Comparison of ENCODE assay signal across 8 mouse cellular contexts in genomic region chr2:148535562-148536180, GRCm38 (mm10).
A peak's percentile ranks its signal among the peaks of the same experiment; 100 is the strongest.
DNase-seq lines count a peak whose midpoint lies in the region; ATAC-seq lines count a peak whose summit lies in the region.

No protein-coding gene starts in this region.

- no peaks in the 10 kb centered on the region for H3K27me3 ChIP-seq in forebrain, embryonic 14.5 days (replicated peaks; ENCODE audit: control insufficient read depth, insufficient read depth, low read length)
- no peaks in the 10 kb centered on the region for H3K27me3 ChIP-seq in forebrain, embryonic 12.5 days

- H3K9me3 ChIP-seq in forebrain, embryonic 14.5 days (replicated peaks; ENCODE audit: control insufficient read depth, low read length) = no peaks in the 10 kb centered on the region
- no peaks in the 10 kb centered on the region for H3K9me3 ChIP-seq in forebrain, embryonic 12.5 days

- H3K4me3 ChIP-seq in forebrain, embryonic 14.5 days (ENCODE audit: low read depth, low read length) = no peak overlapping the region
- no peak overlapping the region for H3K4me3 ChIP-seq in forebrain, embryonic 12.5 days (replicated peaks)

- WGBS in forebrain, embryonic 14.5 days = 53% methylated on average over 5 of the region's 5 CpGs
- 51% methylated on average over 5 of the region's 5 CpGs for WGBS in forebrain, embryonic 12.5 days

- peak; percentile 6 for DNase-seq in forebrain, embryonic 14.5 days (ENCODE audit: low spot score)
- peak; percentile 34 for DNase-seq in urinary bladder, postnatal 14 days (ENCODE audit: low spot score)
- DNase-seq in urinary bladder, postnatal 10 days (ENCODE audit: low spot score) = no peak
- DNase-seq in kidney, postnatal 36 days = peak; percentile 58 to 78
- peak; percentile 8 for DNase-seq in mesoderm, embryonic 11.5 days (ENCODE audit: low read depth, low spot score)

- ATAC-seq in forebrain, embryonic 14.5 days = no peak
- no peak for ATAC-seq in forebrain, embryonic 12.5 days (ENCODE audit: low FRiP score)
- peak; percentile 68 for ATAC-seq in granulocyte monocyte progenitor cell, adult 5-6 weeks (replicated peaks; ENCODE audit: poor library complexity, severe bottlenecking)
- no peak for ATAC-seq in erythroid progenitor cell, adult 5-6 weeks (replicated peaks; ENCODE audit: low FRiP score, poor library complexity, severe bottlenecking)

- H3K36me3 ChIP-seq in forebrain, embryonic 14.5 days (ENCODE audit: control insufficient read depth, insufficient read depth, low read length) = no peaks in the 10 kb centered on the region
- H3K36me3 ChIP-seq in forebrain, embryonic 12.5 days (replicated peaks) = no peaks in the 10 kb centered on the region

- no peak overlapping the region for H3K27ac ChIP-seq in forebrain, embryonic 14.5 days (ENCODE audit: low read depth, low read length)
- no peak overlapping the region for H3K27ac ChIP-seq in forebrain, embryonic 12.5 days

- H3K9ac ChIP-seq in forebrain, embryonic 14.5 days (ENCODE audit: low read length) = no peak overlapping the region
- H3K9ac ChIP-seq in forebrain, embryonic 12.5 days = no peak overlapping the region

- H3K4me1 ChIP-seq in forebrain, embryonic 14.5 days (ENCODE audit: control insufficient read depth, insufficient read depth, low read length) = no peaks in the 10 kb centered on the region
- no peaks in the 10 kb centered on the region for H3K4me1 ChIP-seq in forebrain, embryonic 12.5 days

- no peak overlapping the region for H3K4me2 ChIP-seq in forebrain, embryonic 14.5 days (ENCODE audit: low read length)
- no peak overlapping the region for H3K4me2 ChIP-seq in forebrain, embryonic 12.5 days
